ENCODE assay signal across 21 mouse cellular contexts in the genomic region with DNA sequence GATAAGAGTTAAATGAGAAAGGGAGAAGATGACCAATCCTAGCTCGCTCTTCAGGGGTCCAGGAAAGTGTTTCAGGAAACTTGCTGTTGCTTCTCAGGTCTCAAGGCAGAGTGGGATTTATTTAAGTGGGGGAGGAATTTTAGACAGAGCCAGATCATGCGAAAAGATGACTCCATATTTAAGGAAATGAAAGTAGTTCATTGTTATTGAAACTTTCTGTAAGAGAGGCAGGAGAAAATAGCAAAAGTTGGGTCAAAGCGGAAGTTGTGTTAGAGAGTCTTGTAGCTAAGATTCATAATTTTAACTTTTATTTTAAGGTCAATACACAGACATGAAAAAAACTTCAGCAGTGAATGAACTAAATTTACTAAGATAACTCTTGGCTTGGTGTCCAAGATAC. TPM values are rescaled to one million over a fixed set of nuclear protein-coding genes. Genes with fewer than 3 reads are reported as not detected.
"Had no signal": no experiment of that assay in that cellular context is flagged by ENCODE, and none has a peak within 500 bp of the region (broad histone marks: within the 10 kb centered on the region; RNA-seq: fewer than 3 reads in every experiment).

No protein-coding gene starts in this region.

- H3K27me3 ChIP-seq: kidney, embryonic 15.5 days; limb, embryonic 13.5 days; liver, embryonic 13.5 days; midbrain, embryonic 12.5 days had no signal

- H3K36me3 ChIP-seq: kidney, embryonic 15.5 days; limb, embryonic 10.5 days; limb, embryonic 13.5 days; liver, embryonic 13.5 days; midbrain, embryonic 12.5 days had no signal

- H3K4me2 ChIP-seq: kidney, embryonic 15.5 days; limb, embryonic 13.5 days; liver, embryonic 13.5 days; lung, embryonic 14.5 days; midbrain, embryonic 12.5 days had no signal

- DNase-seq: kidney, adult 8-10 months; kidney, postnatal 10 days; kidney, postnatal 36 days; liver; liver, embryonic 13.5 days; lung, embryonic 14.5 days; thymus, adult 2 months; thymus, postnatal 14 days; thymus, postnatal 4 days had no signal

- H3K4me1 ChIP-seq: kidney, embryonic 15.5 days; limb, embryonic 10.5 days; limb, embryonic 13.5 days; liver, embryonic 13.5 days; midbrain, embryonic 12.5 days had no signal

- H3K9me3 ChIP-seq: kidney, embryonic 15.5 days; limb, embryonic 10.5 days; limb, embryonic 13.5 days; liver, embryonic 13.5 days; midbrain, embryonic 12.5 days had no signal

- H3K4me3 ChIP-seq: kidney, embryonic 15.5 days; limb, embryonic 10.5 days; limb, embryonic 13.5 days; liver, embryonic 13.5 days; midbrain, embryonic 12.5 days had no signal

- ATAC-seq: intestine, postnatal 0 days; lung, postnatal 0 days; midbrain, embryonic 16.5 days had no signal

- H3K27ac ChIP-seq: kidney, embryonic 15.5 days; limb, embryonic 10.5 days; limb, embryonic 13.5 days; liver, embryonic 13.5 days; midbrain, embryonic 12.5 days; stomach, postnatal 0 days had no signal

- H3K9ac ChIP-seq: kidney, embryonic 15.5 days; limb, embryonic 13.5 days; liver, embryonic 13.5 days; lung, embryonic 14.5 days; midbrain, embryonic 12.5 days had no signal

RNA-seq across cellular contexts. Expression of a gene that starts 22.0 kb away (rescaled TPM):
- total RNA-seq: layer of hippocampus, postnatal 25 days; left cerebral cortex, adult 18-20 months; left cerebral cortex, postnatal 25 days had no signal
- polyA plus RNA-seq: neural tube, embryonic 14.5 days had no signal
